Mouse (Mus musculus): ENCODE results near the gene Mchr1.

The Mchr1 gene

DNA sequence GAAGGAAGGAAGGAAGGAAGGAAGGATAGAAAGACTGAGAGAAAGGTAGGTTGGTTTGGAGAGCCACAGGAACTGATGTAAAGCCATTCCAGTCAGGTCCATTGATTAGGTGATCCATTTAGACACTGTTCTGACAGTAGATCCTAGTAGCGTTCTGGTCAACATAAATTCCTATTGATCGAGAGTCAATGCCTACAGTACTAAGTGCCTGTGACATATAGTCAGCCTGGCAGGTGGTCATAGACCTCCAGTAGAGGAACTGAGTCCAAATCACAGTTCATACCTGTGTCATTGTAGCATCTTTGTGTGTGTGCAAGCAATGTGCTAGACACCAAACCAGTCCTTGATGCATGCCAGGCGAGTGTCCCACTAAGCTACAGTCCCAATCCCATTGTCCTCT is 7.0 kb upstream of the Mchr1 start:
- no peak for DNase-seq

- DNase-seq, result peak; percentile 67
These were observed 5.5 kb upstream of the Mchr1 start for GRCm38 (mm10) chr15:81229791-81230190.

DNA sequence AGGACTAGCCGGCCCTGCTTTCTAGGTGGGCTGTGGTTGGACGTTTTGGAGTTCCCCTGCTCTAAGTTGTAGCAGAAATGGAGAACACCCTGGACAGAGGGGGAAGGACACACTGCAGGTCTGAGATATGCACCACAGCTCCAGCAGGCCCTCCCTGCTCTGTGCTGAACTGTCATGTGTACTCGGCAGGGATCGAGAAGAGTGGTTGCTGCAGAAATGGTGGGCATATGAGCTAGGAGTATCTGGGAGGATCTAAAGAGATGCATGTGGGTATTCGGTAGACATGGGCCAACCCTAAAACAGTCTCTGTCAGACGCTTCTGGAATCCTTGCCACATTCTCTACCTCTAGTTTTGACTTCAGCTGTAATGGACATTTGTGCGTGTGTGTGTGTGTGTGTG is 4.0 kb upstream of the Mchr1 start:
- DNase-seq, result no peak

DNA sequence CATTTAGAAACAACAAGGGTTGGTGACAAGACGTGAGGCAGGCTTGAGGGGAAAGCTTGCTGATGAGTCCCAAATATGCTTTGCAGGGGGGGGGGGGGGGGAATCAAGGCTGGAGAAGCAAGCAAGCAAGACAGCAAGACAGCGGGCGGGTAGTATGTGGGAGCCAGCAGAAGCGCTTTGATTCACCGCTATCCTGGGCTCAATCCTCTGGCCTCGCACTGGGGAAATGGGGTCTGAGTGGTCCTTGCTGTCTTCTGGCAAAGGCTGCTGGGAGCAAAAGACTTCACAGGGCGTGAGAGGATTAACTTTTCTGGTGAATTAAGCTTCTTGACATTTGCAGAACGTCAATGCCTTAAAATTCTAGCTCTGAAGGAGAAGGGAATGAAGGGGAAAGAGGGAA is 763 bp downstream of the Mchr1 start:
- no peak for DNase-seq

DNA sequence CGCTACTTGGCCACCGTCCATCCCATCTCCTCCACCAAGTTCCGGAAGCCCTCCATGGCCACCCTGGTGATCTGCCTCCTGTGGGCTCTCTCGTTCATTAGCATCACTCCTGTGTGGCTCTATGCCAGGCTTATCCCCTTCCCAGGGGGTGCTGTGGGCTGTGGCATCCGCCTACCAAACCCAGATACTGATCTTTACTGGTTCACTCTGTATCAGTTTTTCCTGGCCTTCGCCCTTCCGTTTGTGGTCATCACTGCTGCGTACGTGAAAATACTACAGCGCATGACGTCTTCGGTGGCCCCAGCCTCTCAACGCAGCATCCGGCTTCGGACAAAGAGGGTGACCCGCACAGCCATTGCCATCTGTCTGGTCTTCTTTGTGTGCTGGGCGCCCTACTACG is 2.2 kb downstream of the Mchr1 start:
- no peak for DNase-seq

- peak; percentile 69 for DNase-seq
These were observed 4.0 kb downstream of the Mchr1 start for GRCm38 (mm10) chr15:81239261-81239660.

DNA sequence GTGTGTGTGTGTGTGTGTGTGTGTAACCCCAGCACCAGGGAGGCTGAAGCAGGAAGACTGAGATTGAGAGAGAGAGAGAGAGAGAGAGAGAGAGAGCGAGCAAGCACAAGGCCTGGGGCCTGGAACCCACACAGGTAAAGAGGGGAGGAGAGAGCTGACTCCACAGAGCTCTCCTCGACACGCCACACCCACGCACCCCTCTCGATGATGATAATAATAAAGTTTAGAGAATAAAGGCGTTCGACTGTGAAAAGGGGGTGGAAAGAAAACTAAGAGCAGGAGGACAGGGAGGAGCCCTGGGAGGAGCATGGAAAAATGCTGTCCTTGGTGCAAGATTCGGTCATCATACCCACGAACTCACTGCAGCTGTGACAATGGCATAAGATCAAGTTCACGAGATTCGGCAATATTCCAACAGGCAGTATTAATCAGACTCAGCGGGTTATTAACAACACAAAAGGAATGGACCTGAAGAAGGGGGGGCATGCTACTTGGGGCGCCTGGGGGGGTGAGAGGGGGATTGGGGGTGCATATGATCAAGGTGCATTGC is 4.6 kb downstream of the Mchr1 start:
- DNase-seq, result no peak

GRCm38 (mm10) chr15:81246890-81247289 is 11.6 kb downstream of the Mchr1 start:
- DNase-seq, result no peak

DNA sequence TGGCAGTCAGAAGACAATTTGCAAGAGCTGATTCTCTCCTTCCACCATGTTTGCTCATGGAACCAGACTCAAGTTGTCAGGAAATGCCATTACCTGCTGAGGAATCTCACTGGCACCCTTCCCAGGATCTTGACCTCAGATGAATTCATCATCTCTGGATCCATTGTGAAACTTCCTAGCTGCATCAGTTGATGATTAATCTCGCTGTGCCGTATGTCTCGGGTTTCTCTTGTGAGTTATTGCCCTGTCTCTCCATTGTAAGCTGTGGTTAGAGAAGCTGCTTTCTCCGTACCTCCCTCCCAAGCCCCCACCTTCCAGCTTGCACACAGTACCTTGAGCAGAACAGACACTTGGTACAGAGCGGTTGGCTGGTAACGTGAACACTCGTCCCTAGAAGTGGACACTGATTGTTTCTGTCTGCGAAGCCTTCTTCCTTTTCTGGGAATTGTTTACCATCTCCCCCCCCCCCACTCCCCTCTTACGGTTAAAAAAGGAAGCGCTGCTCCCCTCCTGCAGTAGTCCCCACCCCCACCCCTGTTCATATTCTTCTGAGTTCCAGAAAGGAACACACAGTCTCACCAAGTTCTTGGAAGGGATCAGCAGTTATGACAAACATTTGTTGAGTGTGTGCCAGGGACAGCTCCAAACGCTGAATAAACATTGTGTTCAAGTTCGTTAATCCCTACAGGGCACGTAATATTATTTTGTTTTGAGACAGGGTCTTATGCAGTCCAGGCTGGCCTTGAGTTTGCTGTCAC is 12.5 kb downstream of the Mchr1 start:
- DNase-seq, result peak; percentile 94

DNA sequence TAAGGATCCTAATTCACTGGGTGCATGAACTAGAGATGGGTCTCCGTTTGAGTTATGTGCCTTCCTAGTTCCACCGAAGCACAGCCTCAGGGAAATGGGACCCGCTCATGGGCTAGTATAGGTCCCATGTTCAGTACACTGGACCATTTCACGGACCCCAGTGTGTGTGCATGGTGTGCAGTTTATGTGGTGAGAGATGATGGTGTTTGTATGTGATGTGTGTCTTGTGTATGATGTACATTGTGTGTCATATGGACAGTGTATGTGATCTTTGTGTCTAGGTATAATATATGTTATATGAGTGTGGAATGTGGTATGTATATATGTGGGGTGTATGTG is 13.0 kb downstream of the Mchr1 start:
- DNase-seq, result no peak

DNA sequence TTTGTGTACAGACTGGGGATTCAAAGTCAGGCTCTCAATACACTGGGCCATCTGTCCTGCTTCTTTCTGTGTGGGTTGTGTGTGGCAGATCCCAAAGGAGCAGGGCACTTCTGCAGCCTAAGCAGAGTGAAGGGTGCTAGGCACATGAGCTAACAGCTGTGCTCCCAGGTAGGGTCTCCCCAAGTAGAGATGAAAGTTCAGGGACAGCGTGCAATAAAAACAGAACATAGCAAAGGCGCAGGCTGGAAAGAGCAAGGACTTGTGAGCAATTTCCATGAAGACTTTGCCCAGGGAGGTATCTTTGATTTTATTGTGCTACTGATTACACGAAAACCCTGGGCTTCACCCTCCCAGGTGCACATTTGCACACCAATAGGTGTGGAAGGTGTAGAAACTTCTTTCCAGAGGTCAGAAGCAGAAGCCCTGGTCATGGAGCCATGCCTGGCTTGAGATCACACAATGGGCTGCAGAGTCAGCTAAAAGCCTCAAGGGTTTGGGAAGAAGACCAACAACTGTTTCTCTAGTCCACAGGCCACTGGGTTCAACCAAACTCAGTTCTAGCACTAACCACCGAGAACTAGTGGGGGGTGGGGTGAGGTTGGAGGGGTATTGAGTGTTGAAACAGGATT is 13.8 kb downstream of the Mchr1 start:
- DNase-seq, result peak; percentile 17

DNA sequence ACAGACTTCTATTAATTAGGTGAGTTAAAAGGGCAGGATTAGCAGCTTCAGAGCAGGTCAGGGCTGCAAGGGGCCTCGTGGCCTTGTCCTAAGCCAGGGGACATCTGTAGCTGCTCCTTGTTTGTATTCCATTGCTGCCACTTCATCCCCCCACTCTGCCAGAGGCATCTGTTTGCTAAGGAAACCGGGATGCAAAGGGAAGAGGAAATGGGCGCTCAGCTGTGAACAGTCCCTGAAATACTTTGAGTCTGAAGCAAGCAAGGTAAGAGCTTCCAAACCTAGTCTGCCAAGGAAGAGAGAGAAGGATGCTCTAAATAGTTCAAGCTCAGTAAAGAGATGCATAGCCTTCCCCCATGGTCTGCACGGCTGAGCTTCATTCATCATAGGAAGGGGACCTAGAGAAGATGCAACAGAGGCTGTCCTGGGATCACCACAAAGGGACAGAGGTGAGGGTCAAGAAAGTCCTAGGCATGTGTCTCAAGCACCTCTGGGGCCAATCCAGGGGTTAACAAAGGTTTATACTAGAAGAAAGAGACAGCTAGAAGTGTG is 17.4 kb downstream of the Mchr1 start:
- no peak for DNase-seq

- DNase-seq, result peak; percentile 26
These were observed 18.3 kb downstream of the Mchr1 start for GRCm38 (mm10) chr15:81253585-81253984.

DNA sequence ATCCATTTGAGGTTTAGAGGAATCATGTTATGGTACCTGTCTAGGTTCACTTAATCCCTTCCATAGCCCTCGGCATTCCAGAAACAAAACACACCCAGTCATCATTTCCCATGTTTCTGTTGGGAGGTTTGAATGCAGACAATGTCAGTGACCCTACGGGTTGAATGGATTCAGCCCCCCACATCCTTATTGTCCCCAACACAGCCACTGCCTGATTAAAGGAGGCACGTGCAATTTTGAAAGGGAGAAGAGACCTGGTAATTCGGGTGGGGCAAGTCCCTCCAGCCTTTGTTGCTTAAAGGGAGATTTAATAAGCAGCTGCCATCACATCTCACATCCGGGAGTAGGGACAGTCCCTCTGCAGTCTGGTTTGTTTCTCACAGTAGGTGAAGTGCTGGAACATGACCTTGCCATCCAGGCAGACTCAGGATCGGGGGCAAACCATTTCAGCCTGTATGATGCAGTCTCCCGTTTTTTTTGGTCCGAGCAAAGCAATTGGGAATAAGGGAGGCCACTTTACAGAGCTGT is 18.9 kb downstream of the Mchr1 start:
- no peak for DNase-seq

DNA sequence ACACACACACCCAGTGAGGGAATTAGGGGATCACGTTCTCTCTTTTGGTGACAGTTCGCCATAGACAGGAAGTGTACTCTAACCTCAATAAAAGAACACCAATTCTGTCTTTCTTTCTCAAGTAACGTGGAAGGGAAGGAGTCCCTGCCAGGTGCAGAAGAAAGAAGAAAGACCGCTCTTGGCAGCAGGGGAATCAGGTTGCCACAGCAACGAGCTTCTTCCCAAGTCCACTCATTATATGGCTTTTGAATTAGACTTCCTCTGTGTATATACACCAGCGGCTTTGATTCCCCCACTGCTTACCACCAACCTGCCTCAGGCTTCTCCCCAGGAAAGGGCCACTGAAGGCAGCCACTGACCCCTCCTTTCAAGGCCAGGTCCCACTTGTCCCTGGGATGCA is 19.8 kb downstream of the Mchr1 start:
- no peak for DNase-seq

- no peak for DNase-seq
These were observed 23.0 kb downstream of the Mchr1 start for GRCm38 (mm10) chr15:81258296-81258695.

GRCm38 (mm10) chr15:81259304-81259703 is 24.0 kb downstream of the Mchr1 start:
- no peak for DNase-seq

- DNase-seq, result no peak
These were observed 24.9 kb downstream of the Mchr1 start for GRCm38 (mm10) chr15:81260208-81260607.

DNA sequence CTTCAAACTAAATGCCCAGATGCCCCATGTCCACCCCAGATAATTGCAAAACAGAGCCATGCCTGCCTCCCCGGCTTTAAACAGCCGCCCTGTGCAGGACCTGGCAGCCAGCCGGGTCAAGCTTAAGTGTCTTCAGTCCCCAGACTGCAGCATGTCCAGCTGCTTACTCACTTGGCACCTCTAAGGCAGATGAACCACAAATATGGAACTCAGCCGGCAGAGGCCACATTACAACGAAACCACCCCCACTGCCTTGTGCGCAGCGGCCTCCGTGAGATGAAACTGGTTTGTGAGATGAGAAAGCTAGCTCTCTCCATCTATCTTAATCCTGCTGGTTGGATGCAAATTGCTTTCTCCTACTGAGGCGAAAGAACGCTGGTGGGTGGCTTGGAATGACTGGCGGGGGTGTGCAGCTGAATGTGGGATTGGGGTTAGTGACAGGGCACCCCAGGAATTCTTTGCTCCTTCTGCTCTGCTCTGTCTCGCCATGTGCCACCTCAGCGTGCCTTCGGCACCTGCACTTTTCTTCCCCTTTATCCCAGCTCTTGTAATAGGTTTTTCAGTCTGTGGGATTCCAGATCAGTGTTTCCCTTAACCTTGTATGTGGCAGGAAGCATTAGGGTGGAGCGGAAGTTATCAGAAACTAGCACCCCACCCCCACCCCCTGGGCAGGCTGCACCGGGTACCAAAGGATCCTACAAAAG is 29.2 kb downstream of the Mchr1 start:
- peak; percentile 26 for DNase-seq

DNA sequence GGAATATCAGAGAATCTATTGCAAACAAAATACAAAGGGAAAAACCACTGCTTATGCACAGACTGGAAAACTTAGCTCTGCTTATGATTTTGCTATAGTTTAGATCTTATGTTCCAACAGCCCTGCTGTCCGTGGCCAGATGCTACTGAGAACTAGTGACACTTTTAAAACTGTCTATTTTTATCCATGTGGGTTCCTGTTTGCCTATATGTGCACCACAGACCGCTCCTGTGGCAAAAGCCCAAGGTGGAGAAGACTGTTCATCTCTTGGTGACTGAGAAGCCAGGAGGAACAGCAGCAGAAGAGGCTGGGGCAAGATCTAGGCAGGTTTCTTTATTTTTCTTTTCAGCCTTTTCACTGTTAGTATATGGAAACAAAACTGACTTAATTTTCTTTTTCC is 32.1 kb downstream of the Mchr1 start:
- DNase-seq, result no peak

GRCm38 (mm10) chr15:81272305-81273053 is 37.2 kb downstream of the Mchr1 start:
- peak; percentile 47 for DNase-seq

DNA sequence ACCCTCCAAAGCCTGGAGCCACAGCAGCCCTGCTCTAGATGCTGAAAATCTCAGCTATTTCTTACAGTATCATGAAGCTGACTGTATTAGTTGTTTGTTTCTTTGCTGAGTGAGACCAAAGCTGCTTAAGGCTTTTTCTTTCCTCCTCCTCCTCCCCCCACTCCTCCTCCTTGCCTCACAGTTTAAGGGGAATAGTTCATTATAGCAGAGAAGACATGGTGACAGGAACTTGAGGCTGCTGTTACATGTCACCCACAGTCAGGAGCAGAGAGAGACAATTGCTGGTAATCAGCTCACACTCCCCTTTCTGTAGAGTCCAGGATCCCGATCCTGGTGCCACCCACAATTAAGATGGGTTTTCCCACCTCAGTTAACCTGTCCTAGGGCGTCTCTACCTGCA is 38.1 kb downstream of the Mchr1 start:
- DNase-seq, result no peak

- DNase-seq, result peak; percentile 31
These were observed 42.6 kb downstream of the Mchr1 start for GRCm38 (mm10) chr15:81277928-81278327.
